Mouse (Mus musculus): ENCODE data around the gene Elavl3.

DNA sequence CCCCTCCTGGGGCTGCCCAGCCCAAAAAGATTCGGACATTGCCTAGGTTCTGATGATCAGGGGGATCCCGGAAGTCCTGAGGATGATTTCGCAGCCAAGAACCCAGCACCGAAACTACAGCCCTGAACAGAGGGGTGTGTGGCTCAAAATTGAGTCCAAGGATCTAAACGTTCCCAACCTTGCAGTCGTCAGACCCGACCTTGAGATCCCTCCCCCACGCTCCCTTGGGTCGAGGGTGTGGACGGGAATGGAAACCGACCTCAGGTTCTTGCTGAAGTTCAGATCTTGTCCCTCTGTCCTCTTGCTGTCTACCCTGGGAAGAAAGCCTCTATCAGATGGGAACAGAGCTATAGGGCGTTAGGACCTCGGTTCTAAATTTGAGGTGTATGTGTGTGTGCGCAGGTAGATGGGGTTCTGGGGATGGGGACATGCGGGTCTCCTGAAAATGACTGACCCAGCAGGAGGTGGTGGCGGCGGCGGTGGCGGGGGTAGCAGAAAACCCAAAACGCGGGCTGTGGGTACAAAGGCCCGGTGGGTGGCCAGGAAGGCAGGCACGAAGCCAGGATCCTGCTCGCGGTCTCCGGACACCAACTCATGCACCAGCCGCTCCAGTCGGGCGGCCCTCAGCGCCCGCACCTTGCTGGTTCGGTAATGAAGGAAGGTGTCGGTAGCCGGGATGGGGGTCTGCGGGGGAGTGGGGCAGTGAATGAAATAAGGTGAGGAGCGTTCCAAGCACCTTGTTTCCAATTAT, 64.1 kb downstream of the Elavl3 start:
- TF ChIP-seq CTCF (IDR thresholded peaks at IDR 0.05; ENCODE audit: low read depth, low read length) (no peak), POLR2A (IDR thresholded peaks at IDR 0.05; ENCODE audit: extremely low read depth, insufficient read depth, low read length) (no peak)

Data from liver, adult 2 months (tissue).